Mouse (Mus musculus) liver, embryonic 13.5 days (tissue): ENCODE results near the gene Zfhx3. TPM values are rescaled to one million over a fixed set of nuclear protein-coding genes. Genes with fewer than 3 reads are reported as not detected.

Source experiments
- ATAC-seq: fragments of 200-750 bp; cut with Nextera tagmentation; 2 replicates; pipeline ENCODE4 v1.8.0; 2017; ENCODE audit warnings: low read depth, mild to moderate bottlenecking, moderate number of reproducible peaks, moderate library complexity
- DNase-seq: peaks from one replicate; pipeline ENCODE4 v3.0.0; 2022
- H3K27ac ChIP-seq: fragments of 300-500 bp; sonication (generic); 2 replicates; pipeline ENCODE4 v1.5.1; 2015; ENCODE audit warnings: moderate library complexity, mild to moderate bottlenecking, inconsistent platforms
- H3K27me3 ChIP-seq: fragments of 300-500 bp; sonication (generic); 2 replicates; pipeline ENCODE4 v1.6.1; 2015; ENCODE audit warnings: mild to moderate bottlenecking, inconsistent platforms
- H3K36me3 ChIP-seq: fragments of 300-500 bp; sonication (generic); 2 replicates; pipeline ENCODE4 v1.6.1; 2015; ENCODE audit warnings: mild to moderate bottlenecking, inconsistent platforms
- H3K4me1 ChIP-seq: fragments of 300-500 bp; sonication (generic); replicated peaks from 2 replicates; pipeline ENCODE4 v1.6.1; 2015; ENCODE audit warnings: inconsistent platforms
- H3K4me2 ChIP-seq: fragments of 300-500 bp; sonication (generic); 2 replicates; pipeline ENCODE4 v1.6.1; 2015; ENCODE audit warnings: inconsistent platforms, mild to moderate bottlenecking, moderate library complexity
- H3K4me3 ChIP-seq: fragments of 300-500 bp; sonication (generic); replicated peaks from 2 replicates; pipeline ENCODE4 v1.5.1; 2015; ENCODE audit warnings: mild to moderate bottlenecking, inconsistent platforms
- H3K9ac ChIP-seq: fragments of 300-500 bp; sonication (generic); 2 replicates; pipeline ENCODE4 v1.6.1; 2015; ENCODE audit warnings: mild to moderate bottlenecking, inconsistent platforms
- H3K9me3 ChIP-seq: fragments of 300-500 bp; sonication (generic); replicated peaks from 2 replicates; pipeline ENCODE4 v1.6.1; 2016; ENCODE audit warnings: inconsistent platforms
- whole genome bisulfite sequencing: fragments of 180-500 bp; shearing (Covaris S2); methylation state at CpG from one replicate; pipeline ENCODE4 v1.1.7; 2015; ENCODE audit not compliant: insufficient replicate concordance; 5-methylcytosine and 5-hydroxymethylcytosine counted together
- polyA plus RNA-seq: library from polyadenylated mRNA; unstranded; fragments of >200 nt; fragmentation: Nextera tagmentation; extraction: Ambion mirVana; gene quantifications from 2 replicates; pipeline ENCODE4 v1.2.1, GENCODE M21; 2015

The Zfhx3 gene
- polyA plus RNA-seq, 1 experiment from 2014 or later: 1.0 TPM

GRCm38 (mm10) chr8:108699454-108700345 is 757.3 kb downstream of the Zfhx3 start:
- Histone ChIP-seq H3K4me1 (peaks cover 23% of the 10 kb centered on the region), H3K36me3 (no peaks in the 10 kb centered on the region), H3K4me2 (peak overlapping the region; percentile 44), H3K27ac (no peak overlapping the region), H3K4me3 (peak overlapping the region; percentile 18), H3K27me3 (peaks cover 98% of the 10 kb centered on the region), H3K9ac (no peak overlapping the region), H3K9me3 (no peaks in the 10 kb centered on the region)
- DNase-seq (no peak), ATAC-seq (no peak)
- WGBS: 5% methylated on average over 20 of the region's 23 CpGs

DNA sequence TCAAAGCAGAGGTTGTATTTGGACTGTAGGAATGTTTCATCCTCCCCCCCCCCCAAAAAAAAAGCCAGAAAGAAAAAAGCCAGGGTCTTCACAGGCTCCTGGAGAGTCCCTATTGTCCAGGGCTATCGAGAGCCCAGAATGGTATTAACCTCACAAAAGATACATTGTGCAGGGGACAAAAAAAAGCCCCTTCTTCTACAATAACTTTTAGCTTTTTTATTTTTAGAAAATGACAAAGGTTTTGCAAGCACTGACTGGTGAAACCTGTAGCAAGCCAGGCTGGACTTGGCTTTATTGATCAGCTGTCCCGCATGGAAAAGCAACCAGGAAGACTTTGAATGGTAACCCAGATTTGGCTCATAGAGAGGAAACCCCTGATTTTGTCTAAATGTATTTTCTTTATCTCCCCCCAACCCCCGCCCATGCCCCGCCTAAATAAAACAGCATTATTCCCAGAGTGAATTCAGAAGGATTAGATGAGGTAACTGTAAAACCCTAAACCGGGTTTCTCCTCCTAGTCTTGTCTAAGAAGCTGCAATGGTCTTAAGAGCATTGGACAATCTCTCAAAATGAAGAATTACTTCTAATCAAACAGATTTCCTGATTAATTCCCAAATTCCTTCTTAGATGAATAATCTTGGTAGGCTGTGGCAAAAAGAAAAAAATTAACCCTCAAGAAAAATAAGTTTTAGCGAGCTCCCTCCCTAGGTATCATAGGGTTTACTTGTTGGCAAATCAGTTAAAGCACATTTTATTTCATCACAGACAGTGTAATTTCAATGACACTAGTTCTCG is 759.1 kb downstream of the Zfhx3 start:
- Histone ChIP-seq H3K9ac (no peak overlapping the region), H3K4me2 (no peak overlapping the region), H3K4me1 (peaks cover 8% of the 10 kb centered on the region), H3K27ac (no peak overlapping the region), H3K27me3 (peaks cover 98% of the 10 kb centered on the region), H3K4me3 (no peak overlapping the region), H3K9me3 (no peaks in the 10 kb centered on the region), H3K36me3 (no peaks in the 10 kb centered on the region)
- ATAC-seq (no peak), DNase-seq (no peak)
- 12% methylated on average over 7 of the region's 7 CpGs for WGBS

- ATAC-seq (no peak), DNase-seq (no peak)
- Histone ChIP-seq H3K27ac (no peak overlapping the region), H3K4me1 (peaks cover 10% of the 10 kb centered on the region), H3K27me3 (peaks cover 98% of the 10 kb centered on the region), H3K9me3 (no peaks in the 10 kb centered on the region), H3K4me3 (no peak overlapping the region), H3K36me3 (no peaks in the 10 kb centered on the region), H3K9ac (no peak overlapping the region), H3K4me2 (no peak overlapping the region)
- 24% methylated on average over 1 of the region's 1 CpGs for WGBS
Measured at GRCm38 (mm10) chr8:108702201-108702600, 759.8 kb downstream of the Zfhx3 start.

DNA sequence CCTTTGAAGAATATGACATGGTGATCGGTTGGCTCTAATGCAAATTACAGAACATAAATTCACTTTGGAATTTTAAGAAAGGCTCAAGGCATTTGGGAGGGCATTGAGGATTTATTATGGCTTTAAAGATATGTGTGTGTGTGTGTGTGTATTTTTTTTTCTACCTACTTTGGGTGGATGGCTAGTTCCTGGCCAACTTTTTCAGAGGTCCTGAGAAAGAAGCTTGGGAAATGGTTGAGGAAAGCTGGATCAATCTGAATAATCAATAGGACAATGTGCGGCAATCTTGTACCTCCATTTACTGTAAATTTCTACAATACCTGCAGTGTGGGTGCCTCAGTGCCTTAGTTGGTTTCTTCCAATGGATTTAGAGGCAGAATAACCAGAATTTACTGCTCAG is 763.3 kb downstream of the Zfhx3 start:
- H3K4me2 ChIP-seq: peak overlapping the region; percentile 31
- ATAC-seq: no peak
- peak overlapping the region; percentile 21 for H3K27ac ChIP-seq
- H3K4me3 ChIP-seq: peak overlapping the region; percentile 14; the same call in 1 of the 2 replicates
- H3K36me3 ChIP-seq: no peaks in the 10 kb centered on the region
- whole genome bisulfite sequencing: 39% methylated on average over 2 of the region's 2 CpGs
- no peak for DNase-seq
- no peaks in the 10 kb centered on the region for H3K9me3 ChIP-seq
- no peak overlapping the region for H3K9ac ChIP-seq
- peaks cover 84% of the 10 kb centered on the region for H3K27me3 ChIP-seq
- peaks cover 19% of the 10 kb centered on the region for H3K4me1 ChIP-seq

DNA sequence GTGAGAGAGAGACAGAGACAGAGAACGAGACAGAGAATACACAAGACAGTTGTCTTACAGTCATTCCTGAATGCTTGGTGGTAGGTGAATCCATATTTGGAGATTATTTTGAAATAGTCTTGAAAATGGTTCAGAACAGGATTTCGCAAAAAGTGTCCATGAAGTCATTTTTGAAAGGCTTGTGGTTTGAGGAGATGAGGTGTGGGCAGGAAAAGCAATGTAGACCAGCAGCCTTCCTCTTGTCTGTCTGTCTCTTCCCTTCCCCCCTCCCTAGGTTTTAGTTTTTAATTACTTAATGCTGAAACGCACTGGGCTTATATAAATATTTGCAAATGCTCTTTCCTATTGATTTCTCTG is 764.0 kb downstream of the Zfhx3 start:
- Histone ChIP-seq H3K27me3 (peaks cover 84% of the 10 kb centered on the region), H3K27ac (peak overlapping the region; percentile 21), H3K9ac (no peak overlapping the region), H3K4me2 (peak overlapping the region; percentile 31; the same call in 1 of the 2 replicates), H3K4me1 (peaks cover 25% of the 10 kb centered on the region), H3K36me3 (no peaks in the 10 kb centered on the region), H3K4me3 (no peak overlapping the region), H3K9me3 (no peaks in the 10 kb centered on the region)
- ATAC-seq (no peak), DNase-seq (no peak)
- 11% methylated on average over 3 of the region's 3 CpGs for WGBS

DNA sequence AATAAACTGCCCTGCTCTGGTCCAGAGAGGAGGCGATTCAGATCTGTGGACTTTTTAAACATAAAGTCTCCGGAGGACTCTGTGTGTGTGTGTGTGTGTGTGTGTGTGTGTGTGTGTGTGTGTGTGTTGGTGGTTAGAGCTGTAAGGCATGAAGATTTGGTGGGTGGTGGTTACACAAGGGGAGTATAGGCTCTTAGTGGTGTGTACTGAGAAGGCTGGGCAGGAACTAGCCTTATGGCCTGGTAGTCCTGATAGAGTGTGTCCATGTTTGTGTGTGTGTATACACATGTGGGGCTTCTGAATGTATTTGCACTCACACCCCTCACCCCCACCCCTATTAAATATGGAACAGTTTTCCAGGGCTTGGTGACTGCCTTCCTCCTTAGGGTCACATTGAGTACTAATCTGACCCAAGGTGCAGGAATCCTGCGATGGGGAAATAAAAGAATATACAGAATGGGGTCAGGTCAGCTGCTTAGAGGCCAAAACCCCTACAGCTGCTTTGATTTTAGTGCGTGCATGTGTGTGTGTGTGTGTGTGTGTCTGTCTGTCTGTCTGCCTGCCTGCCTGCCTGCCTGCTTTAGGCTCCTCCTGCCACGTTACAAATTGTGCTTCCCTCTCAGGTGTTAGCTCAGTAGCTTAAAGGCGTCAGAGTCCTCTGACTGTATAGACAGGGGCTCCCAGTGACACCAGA is 764.6 kb downstream of the Zfhx3 start:
- WGBS: 25% methylated on average over 6 of the region's 6 CpGs
- DNase-seq: no peak
- Histone ChIP-seq H3K36me3 (no peaks in the 10 kb centered on the region), H3K4me3 (no peak overlapping the region), H3K9me3 (no peaks in the 10 kb centered on the region), H3K9ac (no peak overlapping the region), H3K27ac (peak overlapping the region; percentile 50), H3K4me2 (peak overlapping the region; percentile 31; the same call in 1 of the 2 replicates), H3K4me1 (peaks cover 31% of the 10 kb centered on the region), H3K27me3 (peaks cover 83% of the 10 kb centered on the region)
- ATAC-seq: peak; percentile 42; the same call in 1 of the 2 replicates

DNA sequence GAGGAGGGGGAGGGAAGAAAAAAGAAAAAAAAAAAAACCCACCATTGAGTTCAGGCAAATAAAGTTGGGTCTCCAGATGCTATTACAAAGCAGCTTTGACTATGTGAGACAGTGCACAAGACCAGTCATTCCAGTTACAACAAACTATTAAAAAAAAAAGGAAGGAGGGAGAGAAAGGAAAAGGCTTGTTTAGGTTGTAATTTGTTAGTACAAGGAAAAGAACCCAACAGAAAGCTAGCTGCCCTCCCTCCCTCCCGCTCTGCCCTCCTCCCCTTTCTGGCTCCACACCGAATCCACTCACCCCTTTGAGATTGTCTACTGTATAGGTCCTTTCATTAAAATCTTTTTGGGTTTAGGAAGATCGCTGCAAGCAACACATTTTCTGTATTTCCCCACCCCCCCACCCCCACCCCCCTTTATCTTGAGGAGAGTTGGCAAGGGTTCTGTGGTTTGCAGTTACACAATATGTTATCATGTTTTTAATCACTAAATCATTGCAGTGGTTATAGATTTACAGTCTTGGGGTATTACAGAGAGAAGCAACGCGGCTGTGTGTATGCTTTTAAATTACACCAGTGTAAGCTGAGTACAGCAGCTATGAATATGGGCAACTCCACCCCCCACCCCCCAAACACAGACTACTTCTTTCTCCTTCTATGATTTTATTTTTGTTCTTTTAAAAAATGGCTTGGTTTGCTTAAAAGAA is 765.3 kb downstream of the Zfhx3 start:
- peak overlapping the region; percentile 31; the same call in 1 of the 2 replicates for H3K4me2 ChIP-seq
- ATAC-seq (no peak), DNase-seq (no peak)
- no peak overlapping the region for H3K9ac ChIP-seq
- H3K27ac ChIP-seq: peak overlapping the region; percentile 50; the same call in 1 of the 2 replicates
- no peaks in the 10 kb centered on the region for H3K36me3 ChIP-seq
- H3K27me3 ChIP-seq: peaks cover 83% of the 10 kb centered on the region
- H3K9me3 ChIP-seq: no peaks in the 10 kb centered on the region
- peaks cover 38% of the 10 kb centered on the region for H3K4me1 ChIP-seq
- H3K4me3 ChIP-seq: no peak overlapping the region
- 12% methylated on average over 5 of the region's 5 CpGs for WGBS

- Histone ChIP-seq H3K27me3 (peaks cover 83% of the 10 kb centered on the region), H3K4me3 (no peak overlapping the region), H3K9ac (no peak overlapping the region), H3K27ac (peak overlapping the region; percentile 50), H3K4me2 (no peak overlapping the region), H3K4me1 (peaks cover 48% of the 10 kb centered on the region), H3K9me3 (no peaks in the 10 kb centered on the region), H3K36me3 (no peaks in the 10 kb centered on the region)
- WGBS: 49% methylated on average over 8 of the region's 8 CpGs
- ATAC-seq (no peak), DNase-seq (no peak)
Measured at GRCm38 (mm10) chr8:108708833-108709387, 766.5 kb downstream of the Zfhx3 start.

DNA sequence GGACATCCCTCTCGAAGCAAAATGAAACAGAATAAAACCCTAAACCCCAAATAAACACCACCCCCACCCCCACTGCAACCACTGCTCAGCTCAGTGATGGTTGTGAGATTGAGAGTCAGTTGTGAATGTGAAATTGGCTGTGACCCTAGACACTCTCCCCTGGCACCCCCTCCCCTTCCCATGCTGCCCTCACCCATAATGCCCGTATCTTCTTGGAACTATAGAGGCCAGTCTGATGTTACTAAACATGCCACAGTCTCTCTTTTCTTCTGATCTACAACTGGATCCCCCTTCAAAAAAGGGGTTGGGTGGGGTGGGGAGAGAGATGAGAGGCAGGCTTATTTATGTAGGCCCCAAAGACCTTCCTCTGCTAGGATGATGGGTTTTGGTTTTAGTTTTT is 767.0 kb downstream of the Zfhx3 start:
- H3K27me3 ChIP-seq: peaks cover 83% of the 10 kb centered on the region
- peaks cover 53% of the 10 kb centered on the region for H3K4me1 ChIP-seq
- DNase-seq: no peak
- no peak overlapping the region for H3K4me2 ChIP-seq
- H3K9me3 ChIP-seq: no peaks in the 10 kb centered on the region
- no peak overlapping the region for H3K9ac ChIP-seq
- no peaks in the 10 kb centered on the region for H3K36me3 ChIP-seq
- no peak for ATAC-seq
- no peak overlapping the region for H3K4me3 ChIP-seq
- peak overlapping the region; percentile 50 for H3K27ac ChIP-seq
- 60% methylated on average over 2 of the region's 2 CpGs for WGBS

DNA sequence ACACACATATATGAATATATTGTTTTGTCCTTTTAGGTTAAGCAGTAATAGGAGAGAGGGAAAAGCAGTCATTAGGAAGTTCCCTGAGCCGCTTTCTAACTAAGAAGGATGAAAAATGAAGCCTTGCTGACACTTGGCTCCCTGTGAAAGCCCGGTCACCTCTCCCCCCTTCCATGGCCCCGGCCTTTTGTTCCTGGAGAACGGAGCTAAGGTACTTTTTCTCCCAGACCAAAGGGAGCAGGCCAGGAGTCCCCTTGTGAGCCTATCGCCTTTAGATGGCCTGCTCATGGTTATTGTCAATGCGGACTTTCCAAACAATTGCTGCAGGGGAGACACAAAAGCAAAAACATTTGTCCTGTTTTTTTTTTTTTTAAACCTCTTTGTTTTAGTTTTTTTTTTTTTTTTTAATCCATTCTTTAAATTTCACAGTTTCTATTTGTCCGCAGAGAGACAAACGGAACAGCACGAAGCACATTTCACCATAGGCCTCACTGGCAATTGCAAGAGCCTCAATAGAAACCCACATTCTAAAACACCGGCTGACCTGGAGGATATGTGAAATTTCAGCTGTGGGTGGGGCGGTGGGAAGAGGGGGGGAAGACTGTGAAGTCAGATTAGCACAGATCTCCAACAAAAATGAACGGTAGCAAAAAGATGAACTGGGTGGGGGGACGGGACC is 767.6 kb downstream of the Zfhx3 start:
- Histone ChIP-seq H3K9ac (no peak overlapping the region), H3K27me3 (peaks cover 83% of the 10 kb centered on the region), H3K4me3 (no peak overlapping the region), H3K9me3 (no peaks in the 10 kb centered on the region), H3K4me1 (peaks cover 57% of the 10 kb centered on the region), H3K4me2 (no peak overlapping the region), H3K27ac (peak overlapping the region; percentile 29; the same call in 1 of the 2 replicates), H3K36me3 (no peaks in the 10 kb centered on the region)
- no peak for ATAC-seq
- no peak for DNase-seq
- 45% methylated on average over 13 of the region's 13 CpGs for WGBS
